Mouse (Mus musculus): ENCODE measurements at regions not wholly inside any gene's neighbourhood (a gene's known extent, or its start where the extent isn't known, plus 50 kb on each side); places are given as distances from the start of the nearest gene placed in this dataset.

- ATAC-seq, result no peak
- Histone ChIP-seq H3K4me2 (ENCODE audit: low read depth, low read length) (no peak overlapping the region), H3K4me1 (ENCODE audit: insufficient read depth, low read length) (no peaks in the 10 kb centered on the region), H3K27me3 (ENCODE audit: insufficient read depth, low read length) (no peaks in the 10 kb centered on the region), H3K36me3 (ENCODE audit: insufficient read depth, low read length) (no peaks in the 10 kb centered on the region), H3K27ac (no peak overlapping the region), H3K4me3 (ENCODE audit: low read length) (no peak overlapping the region), H3K9me3 (ENCODE audit: low read length) (no peaks in the 10 kb centered on the region), H3K9ac (replicated peaks; ENCODE audit: low read length) (no peak overlapping the region)
- peak; percentile 5 for DNase-seq (ENCODE audit: low spot score)
- TF ChIP-seq CTCF (IDR thresholded peaks at IDR 0.05; ENCODE audit: low read depth), result no peak
- WGBS, result 36% methylated on average over 3 of the region's 3 CpGs
Observed at GRCm38 (mm10) chrX:22277071-22277470, 532.2 kb upstream of the Gm28269 start.

DNA sequence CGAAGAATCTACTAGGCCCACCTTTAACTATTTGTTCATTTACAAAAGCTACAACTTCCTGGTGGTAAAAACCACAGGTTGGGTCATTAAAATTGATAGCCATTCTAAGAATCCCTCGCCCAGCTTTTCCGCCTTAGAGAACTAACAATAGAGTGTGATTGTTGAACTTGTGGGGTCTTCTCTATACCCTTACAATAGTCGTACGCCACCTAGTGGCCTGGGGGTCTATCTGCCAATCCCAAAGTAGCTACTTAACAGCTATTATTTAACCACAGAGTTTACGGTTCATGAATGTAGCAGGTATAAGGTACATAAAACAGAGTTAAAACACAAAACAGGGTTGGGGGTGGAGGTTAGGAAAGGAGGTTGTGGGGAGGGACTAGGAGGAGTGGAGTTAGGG lies 504.1 kb upstream of the Gm28269 start:
- TF ChIP-seq CTCF (IDR thresholded peaks at IDR 0.05; ENCODE audit: low read depth), result no peak
- Histone ChIP-seq H3K4me2 (ENCODE audit: low read depth, low read length) (no peak overlapping the region), H3K36me3 (ENCODE audit: insufficient read depth, low read length) (no peaks in the 10 kb centered on the region), H3K9ac (replicated peaks; ENCODE audit: low read length) (no peak overlapping the region), H3K27me3 (ENCODE audit: insufficient read depth, low read length) (no peaks in the 10 kb centered on the region), H3K27ac (no peak overlapping the region), H3K9me3 (ENCODE audit: low read length) (no peaks in the 10 kb centered on the region), H3K4me1 (ENCODE audit: insufficient read depth, low read length) (no peaks in the 10 kb centered on the region), H3K4me3 (ENCODE audit: low read length) (no peak overlapping the region)
- ATAC-seq (no peak), DNase-seq (ENCODE audit: low spot score) (no peak)
- 88% methylated on average over 6 of the region's 6 CpGs for WGBS

Data from hindbrain, postnatal 0 days (tissue).